Mouse (Mus musculus): ENCODE measurements around the gene Pts. TPM values are rescaled to one million over a fixed set of nuclear protein-coding genes. Genes with fewer than 3 reads are reported as not detected.

The Pts gene
- polyA plus RNA-seq, 1 experiment from 2014 or later: 75.2 TPM

DNA sequence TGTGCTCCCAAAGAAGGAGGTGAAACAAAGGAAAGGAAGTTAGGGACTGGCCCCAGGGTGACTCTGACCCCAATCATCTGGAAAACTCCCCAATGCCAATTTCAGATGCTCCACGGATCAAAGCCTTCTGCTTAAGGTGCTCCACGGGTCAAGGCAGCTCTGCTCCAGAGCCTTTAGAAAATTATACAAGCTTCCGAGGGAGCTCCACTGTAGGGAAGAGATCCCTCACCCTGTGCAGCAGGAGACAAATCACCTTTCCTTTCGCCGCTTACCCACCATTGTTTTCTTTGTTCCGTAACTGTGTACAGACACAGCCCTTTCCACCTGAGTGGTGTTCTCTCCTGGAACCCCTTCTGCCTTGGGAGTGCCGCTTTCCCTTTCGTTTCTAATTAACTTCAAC lies 52.8 kb downstream of the Pts start:
- 67% methylated on average over 8 of the region's 8 CpGs for WGBS
- no peak overlapping the region for H3K27ac ChIP-seq (ENCODE audit: low read depth, low read length)
- no peak overlapping the region for H3K4me2 ChIP-seq (ENCODE audit: low read depth)
- H3K4me3 ChIP-seq (ENCODE audit: low read depth, low read length): no peak overlapping the region
- H3K9ac ChIP-seq (ENCODE audit: low read length): no peak overlapping the region
- no peaks in the 10 kb centered on the region for H3K36me3 ChIP-seq (ENCODE audit: control insufficient read depth, insufficient read depth, low read length)
- H3K4me1 ChIP-seq (ENCODE audit: control insufficient read depth, insufficient read depth, low read length): no peaks in the 10 kb centered on the region
- no peaks in the 10 kb centered on the region for H3K9me3 ChIP-seq (ENCODE audit: control insufficient read depth, low read length)
- no peaks in the 10 kb centered on the region for H3K27me3 ChIP-seq (ENCODE audit: control insufficient read depth, insufficient read depth, low read length)
- DNase-seq (ENCODE audit: low spot score) (no peak), ATAC-seq (ENCODE audit: insufficient read depth, low FRiP score, low TSS enrichment) (no peak)

- ATAC-seq (ENCODE audit: insufficient read depth, low FRiP score, low TSS enrichment) (no peak), DNase-seq (ENCODE audit: low spot score) (no peak)
- Histone ChIP-seq H3K27me3 (ENCODE audit: control insufficient read depth, insufficient read depth, low read length) (no peaks in the 10 kb centered on the region), H3K9me3 (ENCODE audit: control insufficient read depth, low read length) (no peaks in the 10 kb centered on the region), H3K4me1 (ENCODE audit: control insufficient read depth, insufficient read depth, low read length) (no peaks in the 10 kb centered on the region), H3K27ac (ENCODE audit: low read depth, low read length) (no peak overlapping the region), H3K4me3 (ENCODE audit: low read depth, low read length) (no peak overlapping the region), H3K9ac (ENCODE audit: low read length) (no peak overlapping the region), H3K4me2 (ENCODE audit: low read depth) (no peak overlapping the region), H3K36me3 (ENCODE audit: control insufficient read depth, insufficient read depth, low read length) (no peaks in the 10 kb centered on the region)
- 84% methylated on average over 7 of the region's 7 CpGs for WGBS
Observed at GRCm38 (mm10) chr9:50475318-50475717, 53.2 kb downstream of the Pts start.

Other genes with a start within 250 kb of the Pts start
- gene Rpl10-ps3, start 183.8 kb downstream of the Pts start, polyA plus RNA-seq (2014; fragmentation: Nextera tagmentation; extraction: Ambion mirVana): 171 and 197 TPM in 2 replicates
- 0.49 and 0.51 TPM in 2 replicates for gene Plet1, start 34.2 kb downstream of the Pts start, polyA plus RNA-seq (2014; fragmentation: Nextera tagmentation; extraction: Ambion mirVana)
- gene Il18, start 26.1 kb upstream of the Pts start, polyA plus RNA-seq (2014; fragmentation: Nextera tagmentation; extraction: Ambion mirVana): 4.7 and 6.4 TPM in 2 replicates
- 0.15 TPM in 1 of 2 replicates, not detected in the other for gene Bco2, start 26.5 kb upstream of the Pts start, polyA plus RNA-seq (2014; fragmentation: Nextera tagmentation; extraction: Ambion mirVana)
- gene Tex12, start 32.6 kb upstream of the Pts start, polyA plus RNA-seq (2014; fragmentation: Nextera tagmentation; extraction: Ambion mirVana): 0.28 TPM in 1 of 2 replicates, not detected in the other
- 273 and 281 TPM in 2 replicates for gene Sdhd, start 75.1 kb upstream of the Pts start, polyA plus RNA-seq (2014; fragmentation: Nextera tagmentation; extraction: Ambion mirVana)
- gene Timm8b, start 75.2 kb upstream of the Pts start, polyA plus RNA-seq (2014; fragmentation: Nextera tagmentation; extraction: Ambion mirVana): 305 and 307 TPM in 2 replicates
- 4.7 and 5.9 TPM in 2 replicates for gene Pih1d2, start 88.6 kb upstream of the Pts start, polyA plus RNA-seq (2014; fragmentation: Nextera tagmentation; extraction: Ambion mirVana)
- 28.8 and 29.2 TPM in 2 replicates for gene Nkapd1, start 88.7 kb upstream of the Pts start, polyA plus RNA-seq (2014; fragmentation: Nextera tagmentation; extraction: Ambion mirVana)
- 70.6 and 74.9 TPM in 2 replicates for gene Dlat, start 131.1 kb upstream of the Pts start, polyA plus RNA-seq (2014; fragmentation: Nextera tagmentation; extraction: Ambion mirVana)
- 27.4 and 33.0 TPM in 2 replicates for gene Dixdc1, start 210.8 kb upstream of the Pts start, polyA plus RNA-seq (2014; fragmentation: Nextera tagmentation; extraction: Ambion mirVana)
- gene 2310030G06Rik, start 217.8 kb upstream of the Pts start, polyA plus RNA-seq (2014; fragmentation: Nextera tagmentation; extraction: Ambion mirVana): 1.1 and 1.3 TPM in 2 replicates
- gene Cryab, start 222.6 kb upstream of the Pts start, polyA plus RNA-seq (2014; fragmentation: Nextera tagmentation; extraction: Ambion mirVana): 12.8 and 14.4 TPM in 2 replicates
- 8.4 and 8.6 TPM in 2 replicates for gene Hspb2, start 223.6 kb upstream of the Pts start, polyA plus RNA-seq (2014; fragmentation: Nextera tagmentation; extraction: Ambion mirVana)
- 10.5 and 10.6 TPM in 2 replicates for gene Fdxacb1, start 239.5 kb upstream of the Pts start, polyA plus RNA-seq (2014; fragmentation: Nextera tagmentation; extraction: Ambion mirVana)
- 46.3 and 46.9 TPM in 2 replicates for gene Alg9, start 246.3 kb upstream of the Pts start, polyA plus RNA-seq (2014; fragmentation: Nextera tagmentation; extraction: Ambion mirVana)
- gene 1110032A03Rik, start 246.8 kb upstream of the Pts start, polyA plus RNA-seq (2014; fragmentation: Nextera tagmentation; extraction: Ambion mirVana): 34.2 and 43.1 TPM in 2 replicates

All from neural tube, embryonic 11.5 days (tissue).